Mouse (Mus musculus): ENCODE measurements around the gene Stac3.

The Stac3 gene

DNA sequence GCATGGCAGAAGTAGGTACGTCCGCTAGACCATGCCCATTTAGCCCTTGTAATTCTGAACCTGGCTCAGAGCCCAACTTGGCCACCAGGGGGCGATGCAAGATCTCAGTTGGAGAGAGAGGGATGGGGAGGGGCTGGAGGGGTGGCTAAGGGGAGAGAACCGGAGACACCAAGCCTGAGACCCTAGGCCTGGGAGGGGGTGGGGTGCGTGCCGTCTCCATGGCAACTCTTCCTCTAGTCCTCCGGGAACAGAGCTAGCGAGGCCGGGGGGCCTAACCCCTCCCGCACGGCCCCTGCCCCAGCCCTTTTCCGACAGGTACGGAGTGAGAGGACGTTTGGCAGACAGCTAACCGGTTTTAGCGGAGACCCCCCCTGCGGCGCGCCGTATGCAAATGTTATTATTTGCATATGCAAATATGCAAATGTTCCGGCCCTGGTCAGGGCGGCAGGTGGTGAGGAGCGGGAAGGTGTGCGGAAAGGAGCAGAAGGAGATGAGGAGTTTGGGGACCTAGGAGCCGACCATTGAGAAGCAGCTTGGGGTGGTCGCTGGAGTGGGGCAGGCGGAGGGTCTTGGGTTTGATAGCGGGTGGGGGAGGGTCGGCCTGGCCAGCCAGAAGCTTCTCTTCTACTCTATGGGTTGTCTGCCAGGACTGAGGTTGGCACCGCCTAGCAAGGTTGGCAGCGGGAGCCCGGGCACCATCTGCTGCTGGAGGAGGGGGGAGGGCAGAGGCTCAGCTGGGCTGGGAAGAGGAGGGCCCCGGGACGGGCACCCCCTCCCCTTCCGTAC lies 7.8 kb downstream of the Stac3 start:
- DNase-seq (ENCODE audit: low spot score) = peak; percentile 99

DNA sequence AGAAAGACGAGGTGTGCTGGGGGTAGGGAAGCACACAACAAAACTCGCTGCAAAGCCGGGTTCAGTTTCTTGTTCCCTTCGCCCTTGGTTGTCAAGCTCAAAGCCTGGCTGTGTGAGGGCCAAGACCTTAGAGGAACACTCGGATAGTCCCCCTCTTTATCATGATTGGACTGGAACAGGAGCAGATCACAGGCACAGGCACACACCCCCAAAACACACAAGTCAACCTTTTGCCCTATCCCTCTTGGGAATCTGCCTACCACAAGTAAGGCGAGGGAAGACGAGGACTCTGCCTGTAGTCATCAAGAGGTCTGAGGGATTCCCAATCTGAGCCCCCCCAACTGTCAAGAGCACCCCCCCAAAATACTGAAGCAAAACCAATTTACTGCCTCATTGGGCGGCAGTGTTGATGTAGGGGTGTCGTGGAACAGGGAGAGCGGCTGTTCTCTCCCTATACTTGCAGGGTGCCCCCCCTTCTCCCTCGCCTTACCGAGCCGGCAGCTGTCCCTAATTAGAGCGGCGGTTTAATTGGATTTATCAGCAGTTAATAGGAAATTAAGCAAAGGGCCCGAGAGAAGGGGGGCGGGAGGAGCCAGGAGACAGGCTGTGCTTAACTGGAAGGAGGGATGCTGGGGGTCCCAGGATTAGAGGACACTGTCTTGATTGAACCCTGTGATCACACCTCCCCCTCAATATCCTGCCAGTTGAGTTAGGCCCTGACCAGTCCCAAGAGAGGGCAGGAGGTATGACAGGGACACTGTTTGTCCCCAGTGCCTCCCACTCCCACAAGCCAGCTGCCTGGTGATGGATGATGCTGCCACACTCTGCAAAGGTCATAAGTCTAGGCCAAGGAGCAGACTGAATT lies 8.6 kb downstream of the Stac3 start:
- DNase-seq (ENCODE audit: low spot score) = peak; percentile 63

DNA sequence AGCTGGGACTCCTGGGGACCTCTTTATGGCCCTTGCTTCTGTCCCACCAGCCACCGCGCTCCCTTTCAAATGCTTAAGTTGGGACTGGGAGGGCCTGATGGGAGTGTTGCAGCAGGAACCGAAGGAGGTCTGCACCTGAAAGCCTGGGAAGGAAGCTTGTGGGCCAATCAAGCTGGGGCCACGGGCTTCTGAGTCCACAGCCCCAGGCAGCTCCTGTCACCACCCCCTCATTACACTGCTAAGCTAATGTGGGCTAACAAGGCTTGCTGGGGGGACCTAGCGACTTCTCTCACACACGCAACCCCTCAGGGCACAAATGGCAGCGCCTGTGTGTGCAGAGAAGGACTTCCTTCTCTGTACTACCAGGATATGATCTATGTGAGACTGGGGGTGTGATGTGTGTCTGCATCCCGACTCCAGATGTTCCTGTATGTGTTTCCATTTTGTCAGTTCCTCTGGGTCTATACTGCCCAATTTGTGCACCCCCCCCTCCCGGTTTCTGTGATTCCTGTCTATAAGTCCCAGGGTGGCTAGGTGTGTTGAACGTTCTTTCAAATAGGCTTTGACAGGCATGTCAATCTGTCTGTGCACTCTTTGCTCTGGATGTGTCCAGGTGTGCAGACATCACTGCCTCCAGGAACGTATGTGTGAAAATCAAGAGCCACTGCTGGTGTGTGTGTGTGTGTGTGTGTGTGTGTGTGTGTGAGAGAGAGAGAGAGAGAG lies 9.6 kb downstream of the Stac3 start:
- DNase-seq (ENCODE audit: low spot score) = no peak

DNA sequence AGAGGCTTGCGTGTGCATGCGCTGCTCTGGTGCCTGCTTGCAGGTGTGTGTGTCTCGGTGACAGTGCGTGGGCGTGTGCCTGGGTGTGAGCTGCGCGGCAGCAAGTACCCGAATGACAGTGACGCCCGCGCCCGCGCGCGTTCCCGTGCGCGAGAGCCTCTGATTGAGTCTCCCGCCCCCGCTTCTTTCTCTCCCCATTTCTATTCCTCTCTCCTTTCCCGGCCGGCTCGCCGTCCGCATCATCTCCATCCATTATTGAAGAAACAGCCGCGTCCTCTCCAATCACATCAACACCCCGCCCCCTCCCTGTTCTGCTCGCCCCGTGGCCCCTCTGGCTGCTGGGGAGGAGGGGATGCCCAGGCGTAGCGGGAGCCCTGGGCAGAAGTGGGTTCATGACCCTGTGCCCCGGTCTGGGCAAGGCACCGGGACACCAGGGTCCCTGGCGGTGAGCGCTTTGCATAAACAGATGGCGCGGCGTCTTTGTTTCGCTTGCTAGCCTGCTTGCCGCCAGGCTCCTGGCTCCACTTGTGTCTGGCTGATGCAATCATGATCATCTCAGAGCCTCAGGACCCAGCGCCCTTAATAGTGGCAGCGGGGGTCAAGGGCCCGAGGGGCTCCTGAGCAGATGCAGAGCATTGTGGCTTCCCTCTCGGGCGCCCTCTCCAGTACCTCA lies 10.3 kb downstream of the Stac3 start:
- DNase-seq (ENCODE audit: low spot score) = peak; percentile 65

DNA sequence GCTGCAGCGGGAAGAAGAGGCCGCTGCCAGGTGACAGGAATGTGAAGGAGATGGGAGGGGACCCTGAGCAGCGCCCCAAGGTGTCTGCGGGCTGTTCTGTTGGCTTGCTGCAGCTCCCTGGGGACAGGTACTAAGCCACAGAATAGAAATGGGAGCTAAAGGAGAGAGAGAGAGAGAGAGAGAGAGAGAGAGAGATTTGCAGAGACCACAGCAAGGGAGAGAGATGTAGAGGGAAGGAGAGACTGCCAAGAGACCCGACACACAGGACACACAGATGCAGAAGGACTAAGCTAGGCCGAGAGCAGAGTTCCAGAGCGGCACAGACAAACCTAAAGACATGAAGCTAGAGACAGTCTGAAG lies 10.8 kb downstream of the Stac3 start:
- no peak for DNase-seq (ENCODE audit: low spot score)

DNA sequence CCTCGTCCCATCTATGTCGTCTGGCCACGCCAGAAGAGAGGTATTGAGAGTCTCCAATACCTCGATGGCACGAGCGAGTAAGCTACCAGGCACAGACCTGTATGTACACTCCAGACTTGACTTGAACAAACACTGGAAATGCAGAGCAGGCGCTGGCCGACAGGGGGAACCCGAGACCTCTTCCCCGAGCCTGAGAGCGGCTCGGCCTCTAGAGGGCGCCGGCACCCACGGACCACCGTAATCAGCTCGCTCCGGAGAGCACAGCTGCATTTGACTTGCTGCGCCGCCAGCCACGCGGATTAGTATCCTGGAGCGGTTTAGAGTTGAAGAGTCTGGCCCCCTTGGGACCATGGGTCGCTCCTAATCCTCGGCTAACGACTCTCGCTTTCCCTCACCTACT lies 11.3 kb downstream of the Stac3 start:
- DNase-seq (ENCODE audit: low spot score) = peak; percentile 89

DNA sequence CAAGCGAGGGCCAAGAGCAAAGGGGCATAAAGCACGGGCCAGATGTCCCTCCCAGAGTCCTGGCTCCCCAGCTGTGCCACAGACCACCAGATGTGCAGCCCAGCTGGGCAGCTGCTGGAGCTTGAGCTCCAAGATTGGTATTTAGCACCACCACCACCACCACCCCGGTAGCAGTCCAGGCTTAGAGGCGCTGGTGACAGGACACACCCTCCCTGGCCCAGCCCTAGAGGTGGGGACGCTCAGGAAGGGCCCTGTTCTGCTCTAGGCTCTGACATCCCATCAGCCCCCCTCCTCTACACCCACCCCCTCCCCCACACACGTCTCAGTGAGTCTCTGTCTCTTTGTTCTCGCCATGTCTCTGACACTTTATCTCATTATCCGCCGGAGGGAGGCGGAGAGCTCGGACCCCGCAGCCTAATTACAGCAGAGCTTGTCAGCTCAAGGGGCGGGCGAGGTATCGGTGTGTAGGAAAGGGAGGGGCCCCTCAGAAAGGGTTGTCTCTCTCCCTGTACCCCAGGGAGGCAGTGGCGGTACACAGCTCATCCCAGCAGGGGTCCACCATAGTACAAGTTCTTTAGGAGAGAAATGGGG lies 12.1 kb downstream of the Stac3 start:
- DNase-seq (ENCODE audit: low spot score) = peak; percentile 51

DNA sequence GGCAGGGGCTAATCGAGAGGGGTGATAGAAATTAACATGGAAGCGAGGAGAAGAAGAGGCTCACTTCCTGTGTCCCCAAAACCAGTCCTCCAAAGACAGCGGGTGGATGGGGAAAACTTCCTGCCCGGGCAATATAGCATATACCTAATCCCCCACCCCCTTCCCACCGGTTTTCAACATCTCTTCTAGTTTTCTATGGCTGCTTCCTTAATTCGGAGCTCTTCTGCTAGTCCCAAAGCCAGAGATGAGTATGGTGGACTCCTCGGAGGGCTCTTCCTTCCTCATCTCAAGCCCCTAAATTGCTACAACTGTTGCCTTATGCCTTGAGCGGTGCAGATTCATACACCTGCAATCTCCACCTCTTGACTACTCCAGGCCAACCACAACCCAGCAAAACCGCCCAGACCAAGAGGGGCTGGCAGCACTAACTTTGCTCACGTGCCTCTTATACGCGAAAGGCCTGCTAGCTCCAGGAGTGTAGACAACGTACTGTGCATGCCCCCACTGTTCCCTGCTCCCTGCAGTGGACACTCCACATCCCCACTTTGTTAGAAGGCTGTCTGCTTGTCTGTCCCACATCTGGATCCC lies 12.7 kb downstream of the Stac3 start:
- no peak for DNase-seq (ENCODE audit: low spot score)

DNA sequence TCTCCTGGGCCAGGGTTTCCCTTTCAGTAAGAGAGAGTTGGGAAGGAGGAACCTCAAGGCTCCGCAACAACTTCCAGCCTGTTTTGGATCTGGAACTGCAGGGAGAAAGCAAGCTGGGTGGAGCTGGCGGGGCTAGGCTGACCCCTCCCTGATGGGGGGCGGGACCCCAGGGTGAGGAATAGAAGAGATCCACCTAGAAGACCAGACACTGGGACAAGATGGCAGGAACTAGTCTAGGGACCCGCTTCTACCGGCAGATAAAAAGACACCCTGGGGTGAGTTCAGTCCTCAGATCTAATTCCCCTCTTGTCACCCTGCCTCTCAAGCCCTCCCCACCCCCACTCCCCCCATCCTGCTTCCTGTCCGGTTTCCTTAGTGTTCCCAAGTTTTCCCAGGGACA lies 13.3 kb downstream of the Stac3 start, which contains the start of gene Ndufa4l2:
Ndufa4l2 (plus strand) TSS at position 204 of the 400 bp plus-strand sequence.
- no peak for DNase-seq (ENCODE audit: low spot score)

DNA sequence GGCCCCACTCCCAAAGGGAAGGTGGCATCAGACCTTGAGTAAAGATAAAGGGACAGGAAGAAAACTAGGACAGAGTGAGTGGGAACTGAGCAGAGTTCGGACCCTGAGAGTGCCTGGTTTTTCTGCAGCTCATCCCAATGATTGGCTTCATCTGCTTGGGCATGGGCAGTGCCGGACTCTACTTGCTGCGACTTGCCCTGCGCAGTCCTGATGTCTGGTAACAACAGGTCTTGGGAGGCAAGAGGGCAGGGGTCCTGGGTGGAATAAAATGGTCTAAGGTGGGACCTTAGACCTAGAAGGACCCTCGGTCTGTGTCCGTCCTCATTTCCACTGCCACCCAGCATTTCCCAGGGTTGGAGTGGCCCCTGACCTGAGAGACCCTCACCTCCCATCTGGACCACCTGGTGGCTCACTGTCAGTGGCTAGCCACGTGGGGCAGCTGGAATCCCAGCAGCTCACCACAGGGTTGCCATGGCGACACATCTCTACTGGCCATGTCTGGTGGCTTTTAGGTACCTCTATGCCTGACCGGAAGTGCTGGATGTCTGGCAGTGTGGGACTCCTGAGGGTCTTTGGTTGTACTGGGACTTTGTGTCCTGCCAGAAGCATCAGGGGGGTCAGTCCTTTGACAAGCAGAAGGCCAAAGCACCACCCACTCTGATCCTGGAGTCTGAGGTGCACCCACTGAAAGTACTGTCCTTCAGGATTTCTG lies 13.9 kb downstream of the Stac3 start:
- DNase-seq (ENCODE audit: low spot score) = peak; percentile 54

DNA sequence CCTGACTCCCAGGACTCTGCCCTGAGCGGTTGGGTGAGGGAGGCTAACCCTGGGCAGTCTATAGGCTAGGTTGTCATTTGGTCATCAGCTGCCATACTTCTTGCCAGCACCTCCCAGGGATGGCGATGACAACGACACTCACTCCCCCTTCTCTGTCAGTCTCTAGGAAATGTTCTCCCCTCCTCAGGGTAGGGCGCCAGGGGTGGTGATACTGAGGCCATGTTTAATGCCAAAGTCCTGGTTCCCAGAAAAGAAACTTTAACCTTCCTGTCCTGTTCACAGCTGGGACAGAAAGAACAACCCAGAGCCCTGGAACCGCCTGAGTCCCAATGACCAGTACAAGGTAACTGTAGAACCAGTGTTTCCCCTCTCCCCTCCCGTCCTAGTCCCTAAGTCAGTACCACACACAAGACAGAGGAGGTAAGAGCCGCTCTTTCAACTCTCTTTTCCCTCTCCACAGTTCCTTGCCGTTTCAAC lies 14.5 kb downstream of the Stac3 start:
- no peak for DNase-seq (ENCODE audit: low spot score)

DNA sequence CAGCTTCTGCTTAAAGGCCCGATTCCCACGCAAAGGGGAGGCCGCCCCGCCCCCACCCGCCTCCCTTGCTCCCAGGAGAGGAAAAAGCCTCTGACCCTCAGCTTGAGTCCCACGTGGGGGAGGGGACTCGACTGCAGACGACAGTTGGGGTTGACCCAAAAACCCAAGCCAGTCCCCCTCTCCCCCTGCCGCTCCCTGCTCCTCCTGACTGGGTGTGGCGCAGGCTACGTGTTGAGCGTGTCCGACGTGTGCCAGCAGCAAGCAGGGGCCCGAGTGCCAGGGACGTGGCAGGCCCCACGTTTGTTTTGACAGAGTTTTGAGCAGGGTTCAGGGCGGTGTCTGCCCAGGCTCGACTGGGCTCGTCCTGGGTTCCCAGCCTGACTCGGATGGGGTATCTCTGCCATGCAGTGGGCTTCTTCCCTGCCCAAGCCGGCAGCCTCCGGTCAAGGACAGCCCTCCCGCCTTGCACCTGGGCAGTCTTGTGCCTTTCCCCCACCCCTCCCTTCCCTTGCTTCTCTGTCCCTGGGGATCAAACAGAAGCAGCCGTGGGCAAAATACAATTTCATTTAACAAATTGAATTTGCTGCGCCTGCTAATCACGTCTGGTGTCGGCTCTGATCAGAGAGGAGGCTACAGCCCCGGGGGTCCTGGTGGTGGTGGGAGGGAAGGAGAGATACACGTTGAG lies 15.2 kb downstream of the Stac3 start:
- DNase-seq (ENCODE audit: low spot score) = peak; percentile 75

DNA sequence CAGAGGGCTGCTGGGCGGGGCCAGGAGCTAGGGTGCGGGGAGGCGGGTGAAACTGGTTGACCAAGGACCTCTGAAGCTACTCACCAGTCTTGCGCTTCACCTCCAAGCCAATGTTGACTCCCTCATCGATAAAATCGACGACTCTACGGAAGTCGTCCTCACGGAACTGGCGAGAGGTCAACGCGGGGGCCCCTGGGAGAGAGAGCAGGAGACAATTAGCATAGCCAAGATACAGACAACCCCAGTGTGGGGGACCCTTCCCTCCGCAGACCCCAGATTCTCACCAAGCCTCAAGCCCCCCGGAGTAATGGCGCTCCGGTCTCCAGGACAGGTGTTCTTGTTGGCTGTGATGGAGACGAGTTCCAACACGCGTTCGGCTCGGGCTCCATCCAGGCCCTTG lies 16.5 kb downstream of the Stac3 start:
- no peak for DNase-seq (ENCODE audit: low spot score)

DNA sequence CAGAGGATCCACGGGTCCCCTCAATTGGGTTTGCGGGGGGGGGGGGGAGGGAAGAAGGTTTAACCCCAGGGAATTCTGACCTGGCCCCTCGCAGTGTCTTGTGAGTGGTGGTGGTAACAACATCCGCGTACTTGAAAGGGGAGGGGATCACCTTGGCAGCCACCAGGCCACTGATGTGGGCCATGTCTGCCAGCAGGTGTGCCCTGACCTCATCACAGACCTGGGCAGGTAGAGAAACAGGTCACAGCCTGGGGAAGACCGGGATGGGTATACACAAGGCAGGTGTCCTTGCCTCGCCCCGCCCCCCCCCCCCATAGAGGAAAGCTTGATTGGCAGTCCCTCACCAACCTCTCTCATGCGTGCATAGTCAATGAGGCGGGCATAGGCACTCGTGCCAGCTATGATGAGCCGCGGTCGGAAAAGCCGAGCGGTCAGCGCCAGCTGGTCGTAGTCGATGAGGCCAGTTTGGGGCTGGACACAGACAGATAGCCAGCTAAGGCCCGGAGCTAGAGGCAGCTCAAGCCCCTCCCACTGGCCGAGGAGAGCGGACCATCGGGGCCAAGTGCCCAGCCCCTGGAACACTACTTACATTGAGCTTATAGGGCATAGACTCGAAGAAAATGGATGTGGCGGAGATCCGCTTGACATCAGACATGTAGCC lies 17.7 kb downstream of the Stac3 start:
- DNase-seq (ENCODE audit: low spot score) = no peak

DNA sequence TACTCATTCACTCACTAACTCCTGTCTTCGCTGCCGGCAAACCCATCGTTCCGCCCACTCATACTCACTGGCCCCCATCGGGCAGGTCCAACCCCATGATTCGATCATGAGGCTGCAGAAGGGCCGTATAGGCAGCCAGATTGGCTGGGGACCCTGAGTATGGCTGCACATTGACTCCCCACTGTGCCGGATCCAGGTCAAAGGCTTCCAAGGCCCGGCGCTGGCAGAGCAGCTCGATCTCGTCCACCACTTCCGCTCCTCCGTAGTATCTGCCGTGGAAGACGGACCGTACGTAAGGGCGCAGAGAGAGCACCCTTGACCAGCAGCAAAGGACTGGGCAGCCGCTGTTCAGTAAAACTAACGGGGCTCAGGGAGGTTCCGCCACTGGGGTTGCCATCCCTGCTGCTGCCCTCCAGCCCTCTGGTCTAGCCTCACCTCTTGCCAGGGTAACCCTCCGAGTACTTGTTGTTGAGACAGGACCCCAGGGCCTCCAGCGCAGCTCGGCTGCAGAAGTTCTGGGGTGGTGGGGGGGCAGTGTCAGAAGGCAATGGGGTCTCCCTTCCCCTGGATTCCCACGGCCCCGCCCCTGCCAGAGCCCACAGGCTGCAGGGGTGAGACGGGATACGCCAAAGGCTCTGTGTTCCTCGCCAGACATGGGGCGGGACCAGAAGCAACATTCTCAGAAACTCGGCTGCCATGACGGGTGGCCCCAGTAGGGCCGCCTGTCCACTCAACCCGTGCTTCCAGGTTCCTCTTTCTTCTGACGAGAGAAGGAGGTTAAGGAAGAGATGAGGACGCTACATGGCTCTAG lies 18.6 kb downstream of the Stac3 start:
- DNase-seq (ENCODE audit: low spot score) = no peak

DNA sequence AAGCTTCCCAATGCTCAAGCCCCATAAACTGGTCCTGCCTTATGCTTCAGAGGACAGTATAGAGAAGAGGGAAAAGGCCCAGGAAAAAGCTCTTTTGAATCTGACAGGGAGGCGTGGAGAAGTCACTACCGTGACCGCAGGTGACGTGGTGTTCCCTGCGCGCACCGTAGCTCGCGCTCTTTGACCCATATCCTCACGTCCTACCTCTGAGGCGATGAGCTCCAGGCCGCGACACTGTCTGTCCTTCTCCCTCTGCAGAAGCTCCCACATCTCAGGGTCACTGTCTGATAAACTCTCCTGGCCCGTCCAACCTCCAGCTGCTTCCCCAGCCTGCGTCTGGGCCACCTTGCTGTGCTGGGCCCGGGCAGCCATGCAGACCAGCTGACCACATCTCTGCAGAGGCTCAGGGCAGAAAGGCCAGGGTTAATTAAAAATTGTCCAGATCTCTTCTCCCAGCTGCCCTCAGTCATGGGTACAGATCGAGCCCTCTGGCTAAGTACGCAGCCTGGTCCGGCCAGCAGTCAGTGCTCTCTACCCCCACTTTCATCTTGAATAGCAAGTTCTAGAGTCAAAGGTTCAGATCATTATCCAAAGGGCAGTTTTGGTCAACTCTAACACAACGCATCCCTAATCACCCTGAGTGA lies 19.4 kb downstream of the Stac3 start:
- no peak for DNase-seq (ENCODE audit: low spot score)

DNA sequence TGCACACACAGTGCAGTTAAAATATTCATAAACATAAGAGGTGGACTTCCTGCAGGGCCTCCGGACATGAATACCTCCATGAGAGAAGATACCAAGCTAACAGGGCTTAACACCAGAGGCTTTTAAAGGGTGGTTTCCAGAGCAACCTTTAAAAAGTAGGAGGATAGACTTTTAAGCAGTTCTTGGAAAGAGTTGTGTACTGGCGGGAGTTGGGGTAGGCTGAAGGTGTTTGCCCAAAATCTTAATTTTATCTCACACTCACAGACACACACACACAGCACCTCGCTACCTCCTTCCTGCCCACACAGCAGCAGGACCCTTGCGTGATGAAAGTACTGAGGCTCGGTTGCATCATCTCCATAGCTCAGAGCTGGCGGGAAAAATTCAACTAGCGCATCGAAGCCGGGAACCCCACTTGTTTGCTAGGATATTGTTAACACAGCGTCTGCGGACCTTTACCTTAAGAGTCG lies 20.2 kb downstream of the Stac3 start:
- peak; percentile 55 for DNase-seq (ENCODE audit: low spot score)

DNA sequence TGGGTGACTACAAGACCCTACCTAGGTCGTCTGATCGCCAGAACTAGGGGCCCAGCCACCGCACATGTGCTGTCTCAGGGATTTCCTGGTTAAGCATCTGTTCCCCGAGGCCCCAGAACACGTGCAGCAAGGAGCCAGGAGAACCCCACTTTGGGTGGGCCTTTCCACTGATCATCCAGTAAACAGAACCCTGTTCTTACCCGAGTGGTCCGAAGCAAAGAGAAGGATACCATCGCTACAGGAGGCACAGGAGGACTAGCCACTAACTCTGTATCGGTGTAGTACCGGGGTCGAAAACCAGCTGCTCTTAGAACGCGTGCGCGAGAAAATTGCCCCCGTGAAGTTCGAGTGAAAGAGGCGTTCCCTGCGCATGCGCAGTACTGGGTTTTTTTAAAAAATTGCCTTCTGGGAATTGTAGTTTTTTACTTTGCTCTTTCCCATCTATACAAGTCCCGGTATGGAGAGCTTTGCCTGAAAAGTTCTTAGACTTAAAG lies 20.6 kb downstream of the Stac3 start, which contains the start of gene Shmt2:
Shmt2 (minus strand) TSS at position 357 of the 494 bp plus-strand sequence.
- peak; percentile 93 for DNase-seq (ENCODE audit: low spot score)

All from MN1 (cell line).